Mouse (Mus musculus): ENCODE measurements around the gene Klhl8. TPM values are rescaled to one million over a fixed set of nuclear protein-coding genes. Genes with fewer than 3 reads are reported as not detected.

The Klhl8 gene
- polyA plus RNA-seq, 1 experiment from 2014 or later: 13.8 TPM

Other genes with a start within 250 kb of the Klhl8 start
- 13.2 and 14.5 TPM in 2 replicates for gene Aff1, start 218.9 kb downstream of the Klhl8 start, polyA plus RNA-seq (2015; fragmentation: Nextera tagmentation; extraction: Ambion mirVana)
- gene Hsd17b13, start 66.2 kb upstream of the Klhl8 start, polyA plus RNA-seq (2015; fragmentation: Nextera tagmentation; extraction: Ambion mirVana): 0.18 and 0.20 TPM in 2 replicates
- 6.2 and 7.9 TPM in 2 replicates for gene Hsd17b11, start 110.7 kb upstream of the Klhl8 start, polyA plus RNA-seq (2015; fragmentation: Nextera tagmentation; extraction: Ambion mirVana)
- gene Nudt9, start 135.0 kb upstream of the Klhl8 start, polyA plus RNA-seq (2015; fragmentation: Nextera tagmentation; extraction: Ambion mirVana): 62.2 and 62.3 TPM in 2 replicates
- not detected in 2 replicates for gene Gm17660, start 166.3 kb upstream of the Klhl8 start, polyA plus RNA-seq (2015; fragmentation: Nextera tagmentation; extraction: Ambion mirVana)
- 56.7 and 79.2 TPM in 2 replicates for gene Sparcl1, start 202.5 kb upstream of the Klhl8 start, polyA plus RNA-seq (2015; fragmentation: Nextera tagmentation; extraction: Ambion mirVana)

All from kidney, embryonic 16.5 days (tissue).